Mouse (Mus musculus) testis, postnatal 14 days (tissue): ENCODE measurements around the gene Noct.

ENCODE experiments used
- DNase-seq: peaks from one replicate; pipeline ENCODE4 v3.0.0; 2021; ENCODE audit warnings: low spot score

Gene Noct

GRCm38 (mm10) chr3:51277201-51278150 is 53.2 kb downstream of the Noct start:
- peak; percentile 90 for DNase-seq

GRCm38 (mm10) chr3:51278433-51278832 is 54.2 kb downstream of the Noct start:
- DNase-seq: no peak

- no peak for DNase-seq
Observed at GRCm38 (mm10) chr3:51281727-51282126, 57.5 kb downstream of the Noct start.

- DNase-seq: no peak
Observed at GRCm38 (mm10) chr3:51284375-51284774, 60.1 kb downstream of the Noct start.

- peak; percentile 34 for DNase-seq
Observed at GRCm38 (mm10) chr3:51288880-51289821, 64.9 kb downstream of the Noct start.

- DNase-seq: no peak
Observed at GRCm38 (mm10) chr3:51294251-51294650, 70.0 kb downstream of the Noct start.

GRCm38 (mm10) chr3:51295225-51295624 is 71.0 kb downstream of the Noct start:
- DNase-seq: no peak

GRCm38 (mm10) chr3:51296790-51297189 is 72.5 kb downstream of the Noct start:
- no peak for DNase-seq
